Mouse (Mus musculus) testis, adult 10 weeks (tissue): ENCODE results near the gene Gm10408. TPM values are rescaled to one million over a fixed set of nuclear protein-coding genes. Genes with fewer than 3 reads are reported as not detected.

Experiments
- polyA plus RNA-seq: library from polyadenylated mRNA; stranded (reverse); fragments of 350-450 nt; fragmentation: Illumina TruSeq; extraction: RNeasy Lipid Tissue Mini Kit (QIAGEN cat#74804); gene quantifications from one replicate; pipeline ENCODE4 v1.2.3, GENCODE M21; 2014; ENCODE audit warnings: low read depth, low replicate concordance

The Gm10408 gene
- 0.35 TPM for polyA plus RNA-seq

DNA sequence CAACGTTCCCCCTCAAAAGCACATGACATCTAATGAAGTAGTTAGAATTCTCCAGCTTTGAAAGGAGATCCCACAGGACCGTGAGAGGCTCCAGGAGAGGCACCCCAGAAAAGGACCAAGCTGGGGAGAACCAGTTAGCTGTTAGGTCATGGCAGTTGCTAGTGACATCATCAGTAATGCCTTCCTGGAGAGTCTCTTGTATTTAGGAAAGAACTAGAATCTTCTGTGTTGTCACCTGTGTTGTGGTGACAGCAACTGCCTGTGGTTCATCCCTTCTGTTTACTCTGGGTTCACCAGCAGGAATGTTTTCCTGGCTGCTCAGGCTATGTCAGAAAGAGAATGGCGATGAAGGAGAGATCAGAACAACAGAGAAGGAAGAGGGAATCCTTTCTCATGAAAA, at the start of gene Gm10408:
Gm10408 (plus strand) TSS at position 301 of the 400 bp plus-strand sequence.

DNA sequence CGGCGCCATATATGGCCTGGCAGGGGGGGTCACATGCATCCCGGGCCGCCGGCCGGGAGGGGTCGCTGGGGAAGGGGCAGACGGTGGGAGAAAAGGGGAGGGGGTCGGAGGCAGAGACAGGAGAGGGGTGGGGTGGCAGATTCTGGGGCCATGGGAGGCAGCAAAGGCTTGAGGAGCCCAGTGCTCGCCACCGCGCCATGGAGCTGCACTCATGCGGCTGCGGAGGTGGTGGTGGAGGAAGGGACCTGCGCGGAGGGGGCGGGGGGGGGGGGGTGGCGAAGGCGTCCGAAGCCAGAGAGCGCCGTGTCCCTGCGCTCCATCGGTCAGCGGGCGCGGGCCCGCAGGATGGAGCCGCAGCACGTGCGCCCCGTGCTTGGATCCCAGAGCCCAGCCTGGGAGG, 36.9 kb upstream of the Gm10408 start, which contains the start of gene Gm10409:
Gm10409 (plus strand) TSS at position 301 of the 400 bp plus-strand sequence.

DNA sequence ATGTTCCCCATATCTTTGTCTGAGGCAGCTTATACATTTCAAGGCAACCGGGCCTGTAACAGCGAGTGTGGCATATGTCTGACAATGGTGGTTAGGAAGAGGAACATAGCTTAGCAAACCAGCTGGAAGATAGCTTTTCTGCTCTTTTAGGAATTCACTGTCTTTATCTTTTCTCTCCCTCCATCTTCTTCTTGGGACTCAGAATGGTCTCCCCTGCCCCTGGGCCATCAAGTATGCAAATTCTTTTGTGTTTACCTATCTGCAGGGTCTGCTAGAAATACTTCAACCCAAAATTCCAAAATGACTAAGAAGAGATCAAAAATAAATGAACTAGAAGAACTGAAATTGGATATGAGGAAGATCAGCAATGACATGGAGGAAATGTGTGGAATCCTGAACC, 21.4 kb upstream of the Gm10408 start, which contains the start of gene Gm3005:
Gm3005 (plus strand) TSS at position 301 of the 400 bp plus-strand sequence.

Other genes with a start within 250 kb of the Gm10408 start
- gene D830030K20Rik, start 240.9 kb upstream of the Gm10408 start, polyA plus RNA-seq = 1.2 TPM
- gene Gm2956, start 116.8 kb upstream of the Gm10408 start, polyA plus RNA-seq = 8.8 TPM
- 45.4 TPM for gene Gm10413, start 54.3 kb upstream of the Gm10408 start, polyA plus RNA-seq
- gene Gm10409, start 36.8 kb upstream of the Gm10408 start, polyA plus RNA-seq = 3.9 TPM
- gene Gm3005, start 21.3 kb upstream of the Gm10408 start, polyA plus RNA-seq = 4.3 TPM
- gene Gm3012, start 185.1 kb downstream of the Gm10408 start, polyA plus RNA-seq = 45.4 TPM
- 3.9 TPM for gene Gm3020, start 202.7 kb downstream of the Gm10408 start, polyA plus RNA-seq
- gene Gm3043, start 239.4 kb downstream of the Gm10408 start, polyA plus RNA-seq = 0.59 TPM